Mouse (Mus musculus): Measurements from ENCODE around the gene Pnpla1.

DNA sequence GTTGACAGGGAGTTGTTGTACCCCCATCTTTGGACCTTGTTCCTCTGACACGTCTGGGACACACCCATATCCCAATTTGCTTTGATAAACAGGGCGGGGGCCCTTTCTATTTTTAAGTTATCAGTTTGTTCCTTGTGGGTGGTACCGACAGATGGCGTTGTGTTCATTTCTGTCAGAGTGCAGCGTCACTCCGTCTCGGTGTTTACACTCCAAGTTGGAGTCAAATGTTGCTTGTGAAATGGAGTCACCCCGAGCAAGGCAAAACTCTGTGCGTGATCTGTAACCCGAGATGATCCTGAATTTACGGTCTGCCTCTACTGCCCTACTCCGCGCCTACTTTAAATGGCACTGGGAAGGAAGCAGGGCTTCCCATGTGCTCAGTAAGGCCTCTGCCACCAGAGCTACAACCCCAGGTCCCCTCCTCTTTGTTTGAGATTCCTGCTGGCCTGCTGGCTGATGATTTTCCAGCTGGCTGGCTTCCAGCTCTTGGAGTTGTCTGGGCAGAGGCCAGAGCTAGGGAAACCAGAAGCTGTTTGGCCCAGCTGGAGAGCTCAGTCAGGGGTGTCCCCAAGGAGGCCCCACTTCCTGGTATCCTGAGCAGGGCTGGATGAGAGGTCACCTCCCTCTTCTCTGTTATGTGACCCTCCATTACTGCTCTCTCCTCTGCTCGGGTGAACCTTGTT lies 72.3 kb downstream of the Pnpla1 start:
- TF ChIP-seq CTCF (conservative IDR thresholded peaks at IDR 0.05 in 1 of 2, IDR thresholded peaks at IDR 0.05 in 1 of 2; ENCODE audit: low read depth in 2 of 2, low read length in 2 of 2) (peak in 1 of 2 experiments; percentile 68; a peak in 2 of 4 replicates), POLR2A (IDR thresholded peaks at IDR 0.05; ENCODE audit: low read depth, low read length) (no peak), NRF1 (IDR thresholded peaks at IDR 0.05; ENCODE audit: low read depth, low read length) (no peak), ZKSCAN1 (IDR thresholded peaks at IDR 0.05; ENCODE audit: borderline replicate concordance, low read depth, low read length) (peak; percentile 52)

All from CH12.LX (cell line).